Mouse (Mus musculus) C2C12 (cell line): ENCODE measurements at regions not wholly inside any gene's neighbourhood (a gene's known extent, or its start where the extent isn't known, plus 50 kb on each side); places are given as distances from the start of the nearest gene placed in this dataset.

Experiments
- H3K27me3 ChIP-seq: one replicate; pipeline ENCODE4 v1.6.1; 2011; ENCODE audit not compliant: control insufficient read depth, insufficient read depth, insufficient read length
- H3K36me3 ChIP-seq: one replicate; pipeline ENCODE4 v1.6.1; 2011; ENCODE audit not compliant: control insufficient read depth, insufficient read depth
- H3K4me3 ChIP-seq: one replicate; pipeline ENCODE4 v1.5.1; 2011; ENCODE audit warnings: mild to moderate bottlenecking, control low read depth; ENCODE audit not compliant: poor library complexity, insufficient read depth, severe bottlenecking
- H3K79me2 ChIP-seq: one replicate; pipeline ENCODE4 v1.6.1; 2011; ENCODE audit not compliant: control insufficient read depth, insufficient read depth
- H3K79me3 ChIP-seq: one replicate; pipeline ENCODE4 v1.6.1; 2011; ENCODE audit warnings: low read depth, control low read depth
- H3ac ChIP-seq: one replicate; pipeline ENCODE3; 2011; ENCODE audit warnings: low read depth; ENCODE audit not compliant: control insufficient read depth, insufficient read length
- CEBPB ChIP-seq: IDR thresholded peaks from one replicate; pipeline ENCODE4 v1.6.1; 2011; ENCODE audit warnings: low read depth, mild to moderate bottlenecking, control low read depth, moderate library complexity
- CTCF ChIP-seq: IDR thresholded peaks from one replicate; pipeline ENCODE4 v1.5.1; 2011; ENCODE audit not compliant: control insufficient read depth, insufficient read depth, insufficient read length
- FOSL1 ChIP-seq: IDR thresholded peaks from one replicate; pipeline ENCODE4 v1.8.0; 2011; ENCODE audit warnings: mild to moderate bottlenecking, low read length; ENCODE audit not compliant: poor library complexity, insufficient read depth, severe bottlenecking
- MAX ChIP-seq: IDR thresholded peaks from one replicate; pipeline ENCODE4 v1.6.1; 2011; ENCODE audit warnings: mild to moderate bottlenecking, control low read depth
- MYOD1 ChIP-seq: IDR thresholded peaks from one replicate; pipeline ENCODE4 v1.6.1; 2011; ENCODE audit warnings: low read depth; ENCODE audit not compliant: control insufficient read depth, insufficient read length
- MYOG ChIP-seq: IDR thresholded peaks from one replicate; pipeline ENCODE4 v1.6.1; 2011; ENCODE audit not compliant: control insufficient read depth, insufficient read length; ENCODE audit errors: extremely low read depth
- USF1 ChIP-seq: IDR thresholded peaks from one replicate; pipeline ENCODE4 v1.6.1; 2011; ENCODE audit warnings: low read depth, mild to moderate bottlenecking, control low read depth, moderate library complexity

GRCm38 (mm10) chr15:62079155-62080109 lies 1156.6 kb upstream of the A1bg start:
- Histone ChIP-seq H3ac (no peak overlapping the region), H3K79me2 (peaks cover 94% of the 10 kb centered on the region), H3K27me3 (no peaks in the 10 kb centered on the region), H3K4me3 (no peak overlapping the region), H3K36me3 (peaks cover 65% of the 10 kb centered on the region), H3K79me3 (peaks cover 77% of the 10 kb centered on the region)
- TF ChIP-seq CTCF = no peak
- peak; percentile 75 for TF ChIP-seq CEBPB
- peak; percentile 99 for TF ChIP-seq USF1
- no peak for TF ChIP-seq MYOG
- peak; percentile 99 for TF ChIP-seq FOSL1
- TF ChIP-seq MAX = peak; percentile 79
- peak; percentile 88 for TF ChIP-seq MYOD1

- TF ChIP-seq MAX (no peak), USF1 (no peak), MYOG (no peak), FOSL1 (no peak), MYOD1 (no peak), CTCF (no peak), CEBPB (no peak)
- H3ac ChIP-seq = no peak overlapping the region
- no peaks in the 10 kb centered on the region for H3K27me3 ChIP-seq
- peaks cover 77% of the 10 kb centered on the region for H3K79me3 ChIP-seq
- peaks cover 94% of the 10 kb centered on the region for H3K79me2 ChIP-seq
- peaks cover 70% of the 10 kb centered on the region for H3K36me3 ChIP-seq
- no peak overlapping the region for H3K4me3 ChIP-seq
These were observed 1153.9 kb upstream of the A1bg start for GRCm38 (mm10) chr15:62076552-62077234.

DNA sequence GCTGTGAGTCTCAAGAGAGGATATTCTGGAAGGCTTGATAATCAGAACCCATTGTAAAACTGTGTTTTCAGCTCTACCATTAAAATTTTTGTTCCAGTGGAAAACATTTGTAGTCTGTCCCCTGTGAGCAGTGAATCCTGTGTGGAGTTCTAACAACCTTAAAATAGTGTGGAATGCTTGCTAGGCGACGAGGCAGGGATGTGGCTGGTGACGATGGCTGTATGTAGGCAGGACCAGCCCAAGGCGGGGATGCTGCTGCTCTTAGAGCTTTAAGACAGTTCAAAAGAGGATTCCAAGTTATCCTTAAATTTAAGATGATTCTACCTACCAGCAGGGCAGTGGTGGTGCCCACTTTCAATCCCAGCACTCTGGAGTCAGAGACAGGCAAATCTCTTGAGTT lies 1151.9 kb upstream of the A1bg start:
- TF ChIP-seq USF1 (no peak), MYOG (no peak), FOSL1 (no peak), MAX (no peak), CTCF (no peak), CEBPB (no peak), MYOD1 (no peak)
- peaks cover 75% of the 10 kb centered on the region for H3K79me3 ChIP-seq
- H3ac ChIP-seq = no peak overlapping the region
- H3K36me3 ChIP-seq = peaks cover 72% of the 10 kb centered on the region
- H3K79me2 ChIP-seq = peaks cover 94% of the 10 kb centered on the region
- no peak overlapping the region for H3K4me3 ChIP-seq
- H3K27me3 ChIP-seq = no peaks in the 10 kb centered on the region

- H3K27me3 ChIP-seq = no peaks in the 10 kb centered on the region
- TF ChIP-seq MYOD1 = no peak
- peak; percentile 47 for TF ChIP-seq USF1
- H3K79me3 ChIP-seq = peaks cover 87% of the 10 kb centered on the region
- H3K4me3 ChIP-seq = no peak overlapping the region
- no peak overlapping the region for H3ac ChIP-seq
- peaks cover 100% of the 10 kb centered on the region for H3K79me2 ChIP-seq
- peaks cover 84% of the 10 kb centered on the region for H3K36me3 ChIP-seq
These were observed 1150.8 kb upstream of the A1bg start for GRCm38 (mm10) chr15:62073595-62073994.

DNA sequence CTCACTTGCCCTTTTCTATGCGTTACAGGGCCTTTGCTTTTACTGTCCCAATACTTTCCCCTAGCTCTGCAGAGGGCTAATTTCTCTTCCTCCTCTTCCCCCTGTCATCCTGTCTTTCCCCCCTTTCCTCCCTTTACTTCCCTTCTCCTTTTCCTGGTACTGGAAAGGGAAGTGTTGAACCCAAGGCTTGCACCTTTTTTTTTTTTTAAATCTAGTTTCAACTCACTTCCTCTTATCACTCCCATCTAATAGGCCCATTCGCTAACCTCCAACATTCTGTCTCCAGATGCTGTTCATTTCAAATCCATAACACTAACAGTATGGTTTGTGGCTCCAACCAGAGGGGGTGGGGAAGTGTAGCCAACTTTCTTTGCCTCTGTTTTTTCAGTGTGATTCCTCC lies 1148.5 kb upstream of the A1bg start:
- TF ChIP-seq MYOG (no peak), MAX (no peak), FOSL1 (no peak), CEBPB (no peak)
- Histone ChIP-seq H3ac (no peak overlapping the region), H3K36me3 (peaks cover 96% of the 10 kb centered on the region), H3K79me3 (peaks cover 96% of the 10 kb centered on the region), H3K4me3 (no peak overlapping the region), H3K27me3 (no peaks in the 10 kb centered on the region), H3K79me2 (peaks cover 100% of the 10 kb centered on the region)
